Mouse (Mus musculus): Measurements from ENCODE around the gene Apba2.
A peak's percentile ranks its signal among the peaks of the same experiment; 100 is the strongest.

Apba2 gene

DNA sequence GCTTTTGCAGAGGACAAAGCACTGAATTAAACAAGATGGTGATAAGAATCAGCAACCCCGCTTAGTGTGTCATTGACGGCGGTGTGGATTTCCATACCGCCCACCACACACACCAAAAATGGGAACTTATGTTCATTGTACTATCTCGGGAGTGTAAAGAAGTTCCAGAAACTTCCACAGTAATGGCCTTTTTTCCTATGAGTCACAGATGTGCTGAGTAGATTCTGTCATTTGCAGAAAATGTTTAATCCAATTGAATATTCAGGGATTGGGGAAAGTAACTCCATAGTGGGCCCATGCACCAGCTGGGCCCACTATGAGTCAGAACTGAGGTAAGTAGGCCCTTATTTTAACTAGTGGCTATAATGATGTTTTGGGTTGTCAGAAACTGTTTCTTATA lies 161.0 kb downstream of the Apba2 start:
- DNase-seq = no peak

DNA sequence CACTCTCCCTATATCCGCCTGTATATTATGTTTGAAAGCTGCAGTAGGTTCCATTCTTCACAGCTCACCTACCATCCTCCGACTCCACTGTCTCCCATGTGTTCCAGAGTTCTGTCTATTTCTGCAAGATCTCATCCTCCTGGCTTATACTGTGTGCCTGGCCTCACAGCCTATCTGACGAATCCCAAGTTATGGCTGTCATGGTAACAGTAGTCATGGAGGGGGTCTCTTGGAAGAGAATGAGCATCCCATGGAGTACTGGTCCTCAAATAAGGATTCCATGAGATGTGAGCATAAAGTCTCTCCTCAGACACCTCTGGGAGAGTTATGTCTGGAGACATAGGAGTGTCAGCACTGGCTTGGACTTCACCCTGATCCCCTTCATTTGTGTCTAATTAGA lies 162.1 kb downstream of the Apba2 start:
- no peak for DNase-seq

DNA sequence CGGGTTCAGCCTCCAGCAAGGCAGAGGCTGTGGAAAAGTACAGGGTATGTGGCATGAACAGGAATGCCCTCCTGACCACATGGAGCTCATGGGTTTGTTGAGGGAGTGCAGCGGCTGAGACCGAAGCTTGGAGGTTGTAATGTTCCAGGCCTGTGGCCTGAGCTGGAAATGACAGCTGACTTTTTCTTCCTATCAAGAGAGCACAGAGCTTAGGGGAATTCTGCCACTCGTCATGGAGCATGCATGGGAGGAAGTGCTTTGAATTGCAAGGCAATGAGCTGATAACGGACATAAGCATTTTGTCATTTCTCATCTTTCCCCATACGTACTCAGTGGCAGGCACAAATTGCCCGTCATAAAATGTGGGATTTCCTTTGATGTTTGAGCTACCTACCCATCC lies 163.6 kb downstream of the Apba2 start:
- no peak for DNase-seq

DNA sequence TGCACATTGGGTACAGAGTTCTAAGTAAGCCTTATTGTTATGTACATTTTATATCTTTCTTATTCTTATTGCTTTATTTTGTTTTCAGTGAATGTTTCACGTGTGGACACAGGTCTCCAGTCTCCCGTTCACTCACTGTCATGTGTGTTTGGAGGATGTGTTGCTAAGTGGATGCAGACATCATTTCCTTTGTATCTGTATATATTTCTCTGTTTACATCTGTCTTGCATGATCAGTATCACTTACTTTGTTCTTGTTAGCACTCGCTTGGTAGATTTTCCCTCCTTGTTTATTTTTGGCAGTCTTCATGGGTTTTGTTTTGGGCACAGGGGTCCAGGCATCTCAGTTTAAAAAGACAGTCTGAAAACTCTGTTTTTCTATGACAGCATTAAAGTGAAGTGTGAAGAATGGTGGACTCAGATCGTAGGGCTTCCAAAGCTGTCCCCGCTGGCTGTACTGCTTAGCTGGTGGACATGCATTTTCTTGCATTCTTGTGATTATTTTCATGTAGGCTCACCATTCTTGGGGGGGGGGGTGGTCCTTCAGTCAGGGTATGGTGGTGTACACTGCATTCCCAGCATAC lies 164.3 kb downstream of the Apba2 start:
- DNase-seq = no peak

DNA sequence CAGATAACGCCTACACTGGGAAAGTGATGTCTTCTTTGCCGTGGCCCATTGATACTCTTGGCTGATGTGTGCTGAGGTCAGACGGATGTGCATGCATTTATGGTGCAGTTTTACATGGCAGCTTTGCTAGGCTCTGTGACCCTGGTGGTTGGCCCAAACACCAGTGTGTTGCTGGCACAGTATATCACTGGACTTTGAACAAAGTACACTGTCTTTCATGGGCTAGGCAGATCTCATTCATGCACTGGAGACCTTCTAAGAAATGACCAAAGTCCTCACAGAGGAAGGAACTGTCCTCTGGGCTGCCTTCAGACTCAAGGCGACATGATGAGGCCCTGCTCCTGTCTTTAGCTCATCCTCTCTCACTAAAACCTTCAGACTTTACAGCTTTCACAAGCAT lies 166.5 kb downstream of the Apba2 start:
- no peak for DNase-seq

DNA sequence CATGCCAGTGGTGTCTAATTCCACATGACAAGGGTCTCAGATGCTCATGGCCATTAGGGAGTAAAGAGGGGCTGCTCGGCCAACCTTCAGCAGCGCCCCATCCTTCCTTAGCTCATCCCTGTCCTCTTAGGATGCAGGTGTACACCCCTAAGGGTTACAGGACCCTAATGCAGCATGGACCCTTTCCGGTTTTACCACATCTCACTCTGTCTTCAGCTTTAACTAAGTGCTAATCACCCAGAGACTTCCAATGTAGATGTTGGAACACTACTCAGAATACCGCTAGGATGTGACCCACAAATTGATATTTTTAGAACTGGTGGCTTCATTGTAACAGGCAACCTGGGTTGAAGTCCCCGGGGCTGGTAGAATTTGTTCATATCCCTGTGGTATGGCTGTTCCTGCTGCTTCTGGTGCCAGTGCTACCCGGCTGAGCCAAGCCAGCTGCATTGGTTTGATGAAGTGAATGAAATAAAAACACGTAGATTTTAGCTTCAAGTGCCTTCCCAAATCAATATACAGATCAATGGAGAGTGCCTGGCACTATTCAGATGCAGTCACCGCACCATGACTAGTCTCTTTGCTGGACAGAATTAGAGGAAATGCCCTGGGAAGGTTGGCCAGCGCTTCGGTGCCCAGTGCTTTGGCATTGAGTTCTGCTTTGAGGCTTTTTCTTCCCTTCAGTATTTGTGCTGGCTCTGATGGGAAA lies 178.4 kb downstream of the Apba2 start:
- no peak for DNase-seq

DNA sequence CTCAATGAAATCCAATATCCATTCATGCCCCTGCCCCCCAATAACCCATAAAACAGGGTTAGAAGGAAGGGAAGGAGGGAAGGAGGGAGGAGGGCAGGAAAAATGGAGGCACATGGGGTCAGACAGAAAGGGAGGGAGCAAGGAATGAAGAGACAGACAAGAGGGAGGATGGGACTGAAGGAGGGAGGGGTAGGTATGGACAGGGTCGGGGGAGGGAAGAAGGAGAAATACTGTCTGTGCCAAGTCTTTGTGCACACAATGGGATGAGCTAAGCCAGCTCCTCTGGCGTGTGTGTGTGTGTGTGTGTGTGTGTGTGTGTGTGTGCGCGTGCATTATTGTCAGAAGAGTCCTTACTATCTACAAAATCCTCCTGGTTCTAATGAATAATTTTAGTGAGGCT lies 183.4 kb downstream of the Apba2 start:
- no peak for DNase-seq

DNA sequence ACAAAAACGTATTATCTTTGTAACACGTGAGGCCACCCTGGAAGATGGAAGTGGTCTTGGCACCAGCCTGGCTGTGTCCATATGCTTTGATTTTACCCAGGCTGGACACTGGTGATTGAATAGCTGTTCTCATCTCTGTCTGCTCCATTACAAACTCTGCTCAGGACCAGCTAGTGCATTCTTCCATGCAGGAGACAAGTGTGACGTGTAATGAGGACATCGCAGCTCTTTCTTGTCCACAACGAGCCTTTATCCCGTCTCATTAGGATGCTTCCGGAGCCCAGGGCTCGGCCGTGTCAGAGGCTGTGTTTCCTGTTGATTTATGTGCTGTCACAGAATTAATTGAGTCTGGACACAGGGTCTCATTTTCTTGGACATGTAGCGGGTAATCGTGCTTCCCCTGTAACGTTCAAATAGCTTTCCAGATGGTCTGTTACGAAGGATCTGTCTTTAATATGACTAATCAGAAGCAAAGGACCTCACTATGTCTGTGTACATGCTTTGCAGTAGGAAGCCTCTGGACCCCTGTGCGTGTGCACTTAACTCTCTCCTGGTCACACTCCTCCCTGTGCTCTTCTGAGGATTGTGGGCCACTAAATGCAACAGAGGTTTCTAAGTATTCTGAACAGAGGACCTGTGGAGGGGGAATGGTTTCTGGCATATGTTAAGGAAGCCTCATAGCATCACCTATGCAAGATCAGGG lies 186.8 kb downstream of the Apba2 start:
- DNase-seq = no peak

DNA sequence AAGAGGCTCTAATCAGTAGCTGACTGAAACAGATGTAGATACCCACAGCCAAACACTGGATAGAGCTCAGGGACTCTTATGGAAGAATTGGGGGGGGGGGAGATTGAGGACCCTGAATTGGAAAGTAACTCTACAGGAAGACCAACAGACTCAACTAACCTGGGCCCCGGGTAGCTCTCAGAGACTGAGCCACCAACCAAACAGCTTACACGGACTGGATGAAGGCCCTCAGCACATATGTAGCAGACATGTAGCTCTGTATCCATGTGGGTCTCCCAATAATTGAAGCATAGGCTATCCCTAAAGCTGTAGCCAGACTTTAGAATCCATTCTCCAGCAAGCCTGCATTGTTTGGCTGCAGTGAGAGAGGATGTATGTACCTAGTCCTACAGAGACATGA lies 190.3 kb downstream of the Apba2 start:
- no peak for DNase-seq

DNA sequence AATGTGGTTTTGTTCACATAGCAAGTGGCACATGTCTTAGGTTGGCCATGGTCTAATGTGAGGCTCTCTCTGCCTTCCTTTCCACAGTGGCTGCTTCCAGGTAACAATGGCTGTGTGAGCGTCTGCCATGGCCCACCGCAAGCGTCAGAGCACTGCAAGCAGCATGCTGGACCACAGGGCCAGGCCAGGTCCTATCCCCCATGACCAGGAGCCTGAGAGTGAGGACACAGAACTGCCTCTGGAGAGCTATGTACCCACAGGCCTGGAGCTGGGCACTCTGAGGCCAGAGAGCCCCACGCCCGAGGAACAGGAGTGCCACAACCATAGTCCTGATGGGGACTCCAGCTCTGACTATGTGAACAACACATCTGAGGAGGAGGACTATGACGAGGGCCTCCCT lies 193.4 kb downstream of the Apba2 start:
- no peak for DNase-seq

DNA sequence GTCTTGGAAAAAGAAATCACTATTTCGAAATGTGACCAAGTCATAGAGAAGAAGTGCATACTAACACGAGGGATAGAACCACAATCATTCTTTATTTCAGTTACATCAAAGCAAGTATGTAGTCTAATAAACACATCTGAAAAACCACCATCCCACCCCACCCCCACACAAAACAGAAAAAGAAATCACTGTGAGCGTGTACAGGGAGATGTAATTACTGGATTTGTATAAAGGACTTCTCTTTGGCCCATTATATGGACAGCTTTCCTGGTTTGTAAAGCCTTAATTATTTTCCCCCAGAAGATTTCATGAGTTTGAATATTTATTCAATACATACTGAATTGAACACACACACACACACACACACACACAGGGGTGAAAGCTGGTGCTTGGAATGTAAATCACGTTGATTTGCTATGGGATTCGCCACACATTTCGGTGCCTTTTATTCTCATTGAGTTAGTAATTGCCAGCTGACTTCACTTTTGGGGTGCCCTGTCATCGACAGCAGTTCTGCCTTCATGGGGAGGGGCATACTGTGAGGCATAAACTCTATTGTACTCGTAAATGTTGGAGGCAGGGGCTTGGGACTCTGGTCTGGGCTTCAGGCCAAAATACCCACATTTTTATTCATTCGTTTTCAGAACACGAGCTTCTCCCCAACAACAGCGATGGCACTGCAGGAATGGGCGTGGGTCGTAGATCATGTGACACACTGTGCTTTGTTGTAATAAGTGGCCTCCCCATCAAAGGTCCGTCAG lies 195.2 kb downstream of the Apba2 start:
- DNase-seq = no peak

DNA sequence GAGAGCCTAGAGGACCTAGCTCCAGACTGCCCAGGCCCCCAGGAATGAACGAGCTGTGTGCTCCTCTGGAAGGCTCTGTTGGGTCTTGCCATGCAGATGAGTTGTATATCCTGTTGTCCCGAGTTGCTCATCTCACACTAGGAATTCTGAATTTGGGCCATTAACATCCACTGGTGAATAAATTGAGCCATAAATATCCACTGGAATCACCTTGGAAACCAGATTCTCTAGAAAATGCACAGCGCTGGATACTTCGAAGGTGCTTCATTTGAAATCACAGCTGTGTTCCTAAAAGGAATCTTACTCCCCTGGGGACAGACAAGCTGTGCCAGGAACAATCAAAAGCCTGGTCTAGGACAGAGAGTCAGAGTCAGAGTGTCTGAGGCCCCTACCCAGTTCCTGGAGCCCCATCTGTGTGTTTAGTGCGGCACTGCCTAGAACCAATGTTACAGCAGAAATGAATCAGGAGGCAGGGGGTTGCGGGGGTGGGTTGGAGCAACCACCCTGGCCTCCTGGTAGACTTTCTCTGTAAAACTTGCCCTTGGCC lies 196.4 kb downstream of the Apba2 start:
- DNase-seq = no peak

DNA sequence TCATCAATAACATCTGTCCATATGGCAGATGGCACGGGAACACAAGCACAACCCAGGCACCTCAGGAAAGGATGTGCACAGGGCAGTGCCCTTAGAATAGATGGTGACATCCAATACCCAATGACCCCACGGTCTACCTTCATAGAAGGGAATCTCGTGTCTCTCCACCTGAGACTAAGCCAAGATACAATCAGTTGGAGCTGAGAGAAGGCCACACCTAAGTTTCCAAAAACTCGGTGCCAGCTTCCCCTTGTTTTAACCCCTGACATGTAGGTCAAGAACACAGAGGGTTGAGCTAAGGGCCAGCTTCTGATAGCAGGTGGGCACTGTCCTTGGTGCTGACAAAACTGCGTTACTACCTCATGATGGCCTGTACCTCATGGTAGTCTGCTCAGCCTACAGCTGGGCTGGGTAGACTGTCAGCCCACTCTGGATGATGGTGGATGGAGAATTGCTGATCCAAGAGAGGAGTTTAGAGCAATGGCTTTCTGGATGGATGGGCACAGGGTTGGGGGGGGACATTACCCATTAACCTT lies 202.6 kb downstream of the Apba2 start:
- peak; percentile 22 for DNase-seq

DNA sequence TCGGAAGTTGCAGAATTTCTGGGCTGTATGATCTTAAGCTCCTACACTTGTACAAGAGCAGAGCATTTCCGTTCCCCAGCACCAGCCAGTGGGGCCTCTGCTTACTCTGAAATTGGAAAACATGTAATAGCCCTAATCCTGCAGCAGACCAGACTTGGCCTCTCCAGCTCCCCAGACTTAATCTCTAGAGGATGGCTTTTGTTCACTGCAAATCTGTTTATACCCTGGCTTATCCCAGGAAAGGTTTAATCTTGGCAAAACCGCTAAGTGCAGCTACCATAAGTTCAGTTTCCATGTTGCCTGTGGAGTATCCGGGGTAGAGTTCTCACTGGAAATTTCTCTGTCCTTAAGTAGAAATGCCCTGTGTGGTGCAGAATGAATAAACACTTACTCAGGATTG lies 206.7 kb downstream of the Apba2 start:
- DNase-seq = no peak

DNA sequence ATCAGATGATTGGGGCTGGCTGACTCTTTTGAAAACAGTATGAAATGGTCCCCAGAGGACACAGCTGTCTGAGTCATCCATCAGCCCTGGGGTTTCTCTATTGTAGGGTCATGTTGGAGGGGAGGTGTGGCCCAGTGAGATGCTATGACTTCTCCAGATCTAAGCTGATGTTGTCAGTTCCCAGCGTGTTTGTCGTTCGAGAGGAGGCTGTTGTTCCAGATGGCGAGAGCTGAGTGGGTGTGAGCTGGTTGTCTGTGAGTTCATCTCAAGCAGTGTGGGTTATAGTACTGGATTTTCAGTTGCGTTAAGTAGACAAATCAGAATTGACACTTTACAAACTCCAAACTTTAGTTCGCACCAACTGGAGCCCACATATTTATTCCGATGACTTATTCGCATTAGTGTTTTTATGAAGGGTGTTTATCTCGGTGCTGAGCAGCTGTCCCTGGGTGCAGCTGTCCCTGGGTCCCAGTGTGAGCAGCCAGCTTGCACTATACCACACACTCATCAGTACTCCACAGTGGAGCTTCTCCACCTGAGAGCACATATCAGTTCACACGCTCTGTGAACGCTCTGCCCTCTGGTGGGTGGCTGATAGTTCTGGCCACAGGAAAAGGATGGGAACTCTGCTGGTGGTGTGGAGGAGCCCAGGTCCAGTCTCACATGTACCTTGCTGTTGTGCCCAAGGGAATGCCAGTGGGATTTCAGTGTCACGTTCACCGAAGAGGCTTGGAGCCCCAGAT lies 208.2 kb downstream of the Apba2 start:
- peak; percentile 10 for DNase-seq

DNA sequence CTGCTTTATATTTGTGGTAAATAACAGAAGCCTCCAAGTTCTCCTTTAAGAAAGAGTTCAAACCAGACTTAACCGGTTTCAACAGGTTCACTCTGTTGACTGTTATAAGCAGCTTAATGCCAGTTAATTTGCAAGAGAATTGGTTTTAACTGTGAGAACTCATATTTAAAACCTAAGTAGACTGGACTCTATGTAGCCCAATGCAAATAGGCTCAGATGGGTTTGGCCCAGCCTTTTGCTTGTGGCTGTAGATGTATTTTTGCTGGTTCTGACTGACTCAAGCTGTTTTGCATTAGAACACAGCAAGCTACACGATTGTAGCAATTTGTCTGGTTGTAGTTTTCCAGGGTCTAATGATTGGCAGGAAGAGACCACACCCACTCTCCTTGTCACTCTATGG lies 214.8 kb downstream of the Apba2 start:
- DNase-seq = no peak

DNA sequence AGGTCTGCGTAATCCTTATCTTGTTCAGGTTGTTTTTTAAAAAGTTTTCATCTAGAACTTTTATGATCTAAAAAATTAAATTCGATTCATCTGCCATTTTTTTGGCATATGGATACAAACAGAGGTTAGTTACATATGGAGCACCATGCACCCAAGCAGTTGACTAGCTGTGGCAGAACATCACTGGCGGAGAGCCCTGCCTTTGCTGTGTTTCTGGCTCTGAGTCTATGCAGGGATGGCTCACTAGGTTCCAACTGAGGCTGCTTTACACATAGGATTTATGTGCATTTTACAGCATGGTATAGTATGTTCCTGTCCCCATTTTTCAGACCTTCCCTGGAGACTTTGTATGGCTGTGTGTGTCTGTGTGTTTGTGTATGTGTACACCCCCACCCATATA lies 221.8 kb downstream of the Apba2 start:
- no peak for DNase-seq

DNA sequence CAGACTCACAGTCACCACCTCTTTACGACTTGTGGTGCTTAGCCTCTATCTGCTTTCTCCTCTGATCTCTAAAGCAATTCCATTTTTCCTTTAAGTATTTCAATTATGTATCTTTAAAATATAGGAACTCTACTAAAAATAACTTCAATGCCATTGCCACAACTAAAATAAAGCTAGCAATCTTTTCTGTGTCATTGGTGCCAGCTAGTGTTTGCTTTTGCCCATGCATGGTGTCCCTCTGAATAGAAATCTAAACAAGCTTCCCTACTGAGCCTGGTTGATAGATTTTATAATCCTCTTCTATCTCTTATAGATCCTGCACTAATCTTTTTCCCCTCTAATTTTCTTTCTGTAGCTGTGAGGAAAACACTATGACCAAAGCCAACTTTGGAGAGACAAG lies 222.9 kb downstream of the Apba2 start:
- no peak for DNase-seq

DNA sequence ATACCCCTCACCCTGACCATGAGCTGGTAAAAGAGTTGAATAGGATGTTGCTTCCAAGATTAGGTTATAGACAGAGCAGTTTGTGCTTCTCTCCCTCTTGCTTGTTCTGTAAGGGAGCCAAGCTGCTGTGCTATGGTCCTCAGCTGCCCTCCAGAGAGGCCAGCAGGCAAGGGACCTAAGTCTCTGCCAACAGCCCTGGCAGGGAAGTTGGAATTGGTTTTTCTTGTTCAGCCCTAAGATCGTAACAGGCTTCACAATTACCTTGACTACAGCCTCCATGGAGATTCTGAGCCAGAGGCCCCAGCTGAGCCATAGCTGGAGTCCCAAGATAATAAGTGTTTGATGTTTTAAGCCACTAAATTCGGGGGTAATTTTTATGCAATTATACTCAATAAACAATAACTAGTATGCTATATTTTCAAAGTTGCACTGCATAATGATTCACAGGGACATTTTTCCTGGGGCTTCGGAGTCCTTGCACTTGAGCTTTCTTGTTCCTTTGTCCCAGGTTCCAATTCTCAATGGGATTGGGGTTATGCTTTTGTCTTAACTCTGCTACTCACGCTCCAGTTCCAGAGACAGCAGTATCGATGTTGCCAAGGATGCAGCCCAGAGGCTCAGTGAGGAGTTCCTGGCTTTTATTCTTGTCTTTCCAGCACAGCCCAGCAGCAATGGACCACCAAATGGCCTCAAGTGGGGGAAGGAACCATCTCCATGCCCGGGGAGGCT lies 224.6 kb downstream of the Apba2 start:
- no peak for DNase-seq

DNA sequence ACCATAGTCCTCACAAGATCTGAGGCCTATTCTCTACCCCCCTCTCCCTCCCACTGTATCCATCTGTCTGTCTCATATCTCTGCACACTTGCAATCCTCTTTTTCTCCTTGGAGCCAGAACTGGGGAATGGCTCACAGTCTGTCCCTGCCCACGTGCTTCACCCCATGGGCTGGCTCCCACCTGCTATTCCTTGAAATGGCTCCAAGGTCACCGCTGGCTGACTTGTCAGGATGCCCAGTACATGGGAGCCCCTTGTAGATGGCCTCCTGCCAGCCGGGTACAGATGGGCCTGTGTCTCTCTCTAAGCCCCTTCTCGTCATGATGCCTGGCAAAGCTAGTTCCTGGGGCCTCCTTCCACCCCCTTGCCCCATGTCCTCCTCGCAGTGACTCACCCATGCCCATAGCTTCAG lies 226.7 kb downstream of the Apba2 start:
- DNase-seq = no peak

DNA sequence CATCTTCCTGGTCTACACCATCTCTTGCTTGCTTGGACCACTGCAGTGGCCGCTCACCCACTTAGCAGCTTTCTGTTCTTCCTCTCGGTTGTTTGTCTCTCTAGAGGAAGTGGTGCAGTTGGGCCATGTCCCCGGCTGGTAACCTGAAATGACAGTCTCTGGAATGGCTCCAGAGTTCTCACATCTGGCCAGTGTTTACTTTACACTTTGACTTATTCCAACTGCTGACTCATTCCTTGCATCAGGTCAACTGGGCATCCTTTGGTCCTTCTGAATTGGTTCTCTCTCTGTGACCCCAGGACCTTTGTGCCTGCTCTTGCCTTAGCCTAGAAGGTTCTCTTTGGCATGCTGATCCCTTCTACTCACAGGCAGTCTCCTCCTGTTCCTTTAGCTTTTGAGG lies 227.3 kb downstream of the Apba2 start:
- DNase-seq = no peak

DNA sequence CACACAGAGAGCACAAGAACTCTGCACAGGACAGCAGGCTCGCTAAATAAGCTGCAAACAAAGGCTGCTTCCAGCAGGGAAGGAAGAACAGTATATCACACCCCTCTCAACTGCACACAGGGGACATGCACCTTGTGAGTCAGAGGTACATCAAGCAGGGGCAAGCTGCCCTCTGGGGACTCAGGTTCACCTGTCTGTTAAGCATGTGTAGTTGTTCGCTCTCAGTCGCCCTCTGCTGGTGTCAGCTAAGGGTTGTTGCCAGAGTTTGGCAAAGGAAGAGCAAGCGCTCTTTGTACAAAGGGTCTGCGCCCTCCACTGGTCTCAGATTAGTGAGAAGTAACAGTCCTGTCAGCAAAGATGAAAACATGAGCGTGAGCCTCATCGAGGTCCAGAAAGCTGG lies 228.3 kb downstream of the Apba2 start:
- DNase-seq = peak; percentile 66
